In the genomic region with DNA sequence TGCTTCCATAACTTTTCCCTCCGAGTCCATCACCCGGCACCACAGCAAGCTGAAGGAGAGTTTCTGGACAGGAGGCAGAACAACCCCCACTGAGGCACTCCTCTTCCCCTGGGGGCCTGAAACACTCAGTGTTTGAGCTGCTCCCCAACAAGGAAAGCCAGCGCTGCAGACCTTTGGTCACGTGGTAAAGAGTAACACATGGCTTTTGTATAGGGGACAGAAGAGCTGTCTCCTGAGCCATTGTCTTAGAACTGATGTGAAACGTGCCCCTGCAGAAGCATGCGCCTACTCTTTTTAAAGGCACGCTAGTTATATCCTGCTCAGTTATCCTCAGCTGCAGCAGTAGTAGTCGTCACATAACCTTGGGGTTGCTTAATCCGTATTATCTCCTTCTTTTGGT, we compare ENCODE assay signal across 19 mouse cellular contexts. TPM values are rescaled to one million over a fixed set of nuclear protein-coding genes. Genes with fewer than 3 reads are reported as not detected.
DNase-seq lines count a peak whose midpoint lies in the region; ATAC-seq and TF ChIP-seq lines count a peak whose summit lies in the region.
"Had no signal": no experiment of that assay in that cellular context is flagged by ENCODE, and none has a peak within 500 bp of the region (broad histone marks: within the 10 kb centered on the region; RNA-seq: fewer than 3 reads in every experiment).

No protein-coding gene starts in this region.

- ATAC-seq in forebrain, postnatal 0 days, result no peak
- no peak for ATAC-seq in hindbrain, embryonic 16.5 days
- ATAC-seq: forebrain, embryonic 14.5 days had no signal

- H3K4me1 ChIP-seq in forebrain, embryonic 10.5 days, result peaks cover 52% of the 10 kb centered on the region
- H3K4me1 ChIP-seq in forebrain, postnatal 0 days (ENCODE audit: insufficient read depth), result no peaks in the 10 kb centered on the region
- H3K4me1 ChIP-seq in hindbrain, embryonic 10.5 days (replicated peaks), result peaks cover 25% of the 10 kb centered on the region
- no peaks in the 10 kb centered on the region for H3K4me1 ChIP-seq in hindbrain, embryonic 16.5 days (ENCODE audit: control insufficient read depth, insufficient read depth, low read depth, low read length)

- peaks cover 30% of the 10 kb centered on the region for H3K36me3 ChIP-seq in forebrain, embryonic 10.5 days (replicated peaks)
- no peaks in the 10 kb centered on the region for H3K36me3 ChIP-seq in forebrain, postnatal 0 days (ENCODE audit: insufficient read depth)
- H3K36me3 ChIP-seq in hindbrain, embryonic 10.5 days, result peaks cover 15% of the 10 kb centered on the region
- no peaks in the 10 kb centered on the region for H3K36me3 ChIP-seq in hindbrain, embryonic 16.5 days (ENCODE audit: control insufficient read depth, insufficient read depth, low read length)
- H3K36me3 ChIP-seq: embryonic facial prominence, embryonic 12.5 days; limb, embryonic 12.5 days had no signal

- no peak overlapping the region for H3K9ac ChIP-seq in forebrain, postnatal 0 days
- no peak overlapping the region for H3K9ac ChIP-seq in hindbrain, embryonic 16.5 days (ENCODE audit: low read depth, low read length)
- H3K9ac ChIP-seq: embryonic facial prominence, embryonic 12.5 days; limb, embryonic 12.5 days had no signal

- H3K27ac ChIP-seq in forebrain, embryonic 10.5 days, result peak overlapping the region; percentile 78; the same call in 1 of the 2 replicates
- no peak overlapping the region for H3K27ac ChIP-seq in forebrain, postnatal 0 days (ENCODE audit: low read depth, low read length)
- H3K27ac ChIP-seq in hindbrain, embryonic 10.5 days, result peak overlapping the region; percentile 40; the same call in 1 of the 2 replicates
- H3K27ac ChIP-seq in hindbrain, embryonic 16.5 days (ENCODE audit: low read depth, low read length), result no peak overlapping the region
- H3K27ac ChIP-seq: embryonic facial prominence, embryonic 12.5 days; limb, embryonic 12.5 days had no signal

- DNase-seq in forebrain, embryonic 10.5 days (ENCODE audit: extremely low spot score, low spot score), result no peak
- no peak for DNase-seq in forebrain, postnatal 0 days
- DNase-seq in hindbrain, embryonic 10.5 days (ENCODE audit: low spot score), result peak; percentile 23
- DNase-seq in R1 (ENCODE audit: low read depth, low spot score), result peak; percentile 59
- DNase-seq in retina, embryonic 14.5 days (ENCODE audit: low spot score), result peak; percentile 37
- DNase-seq in urinary bladder, postnatal 14 days (ENCODE audit: low spot score), result no peak
- DNase-seq: adrenal gland, postnatal 25 days; B cell, adult 2 months; cerebellum, adult 9-11 months; gastrocnemius, postnatal 10 days; kidney, postnatal 14 days; lung, postnatal 14 days; right cerebral cortex, postnatal 25 days; thymus, postnatal 25 days had no signal

- TF ChIP-seq CTCF in forebrain, postnatal 0 days (IDR thresholded peaks at IDR 0.05; ENCODE audit: low read depth), result no peak

- H3K4me2 ChIP-seq in forebrain, postnatal 0 days (ENCODE audit: low read depth), result no peak overlapping the region
- no peak overlapping the region for H3K4me2 ChIP-seq in hindbrain, embryonic 16.5 days (ENCODE audit: low read length)
- H3K4me2 ChIP-seq: embryonic facial prominence, embryonic 12.5 days; limb, embryonic 12.5 days had no signal

- no peak overlapping the region for H3K4me3 ChIP-seq in forebrain, embryonic 10.5 days
- H3K4me3 ChIP-seq in forebrain, postnatal 0 days (ENCODE audit: low read depth, low read length), result no peak overlapping the region
- H3K4me3 ChIP-seq in hindbrain, embryonic 10.5 days, result peak overlapping the region; percentile 11; the same call in 1 of the 2 replicates
- no peak overlapping the region for H3K4me3 ChIP-seq in hindbrain, embryonic 16.5 days (ENCODE audit: low read length)
- H3K4me3 ChIP-seq: embryonic facial prominence, embryonic 12.5 days; limb, embryonic 12.5 days had no signal

- peaks cover 4% of the 10 kb centered on the region; the same call in 1 of the 2 replicates for H3K9me3 ChIP-seq in forebrain, embryonic 10.5 days
- no peaks in the 10 kb centered on the region for H3K9me3 ChIP-seq in forebrain, postnatal 0 days (ENCODE audit: low read length)
- no peaks in the 10 kb centered on the region for H3K9me3 ChIP-seq in hindbrain, embryonic 10.5 days
- H3K9me3 ChIP-seq in hindbrain, embryonic 16.5 days (ENCODE audit: control insufficient read depth, low read length), result peaks cover 2% of the 10 kb centered on the region; the same call in 1 of the 2 replicates
- H3K9me3 ChIP-seq: embryonic facial prominence, embryonic 12.5 days had no signal

- 52% methylated on average over 9 of the region's 9 CpGs for WGBS in forebrain, embryonic 10.5 days
- WGBS in forebrain, postnatal 0 days, result 39% methylated on average over 9 of the region's 9 CpGs
- 40% methylated on average over 9 of the region's 9 CpGs for WGBS in hindbrain, embryonic 10.5 days
- 30% methylated on average over 9 of the region's 9 CpGs for WGBS in hindbrain, embryonic 16.5 days

- no peaks in the 10 kb centered on the region for H3K27me3 ChIP-seq in forebrain, embryonic 10.5 days (ENCODE audit: poor library complexity, severe bottlenecking)
- H3K27me3 ChIP-seq in forebrain, postnatal 0 days (ENCODE audit: insufficient read depth, low read length), result no peaks in the 10 kb centered on the region
- H3K27me3 ChIP-seq in hindbrain, embryonic 10.5 days (ENCODE audit: insufficient read depth, poor library complexity, severe bottlenecking), result no peaks in the 10 kb centered on the region
- H3K27me3 ChIP-seq in hindbrain, embryonic 16.5 days (replicated peaks; ENCODE audit: control insufficient read depth, insufficient read depth, low read length), result no peaks in the 10 kb centered on the region
- H3K27me3 ChIP-seq: embryonic facial prominence, embryonic 12.5 days; limb, embryonic 12.5 days had no signal

RNA-seq across cellular contexts. Expression of gene Pawr, which starts 32.0 kb away (rescaled TPM):
- 12.7 and 14.7 TPM in 2 replicates for polyA plus RNA-seq in forebrain, embryonic 10.5 days (2016; fragmentation: Nextera tagmentation; extraction: Ambion mirVana)
- 2.7 and 5.0 TPM in 2 replicates for total RNA-seq in forebrain, postnatal 0 days (2014; rRNA removed)
- polyA plus RNA-seq in forebrain, postnatal 0 days (2015; fragmentation: Nextera tagmentation; extraction: Ambion mirVana), result 2.2 and 3.0 TPM in 2 replicates
- polyA plus RNA-seq in hindbrain, embryonic 10.5 days (2016; fragmentation: Nextera tagmentation; extraction: Ambion mirVana), result 10.5 and 11.0 TPM in 2 replicates
- polyA plus RNA-seq in hindbrain, embryonic 16.5 days (2015; fragmentation: Nextera tagmentation; extraction: Ambion mirVana), result 2.3 and 2.8 TPM in 2 replicates
- total RNA-seq: megakaryocyte-erythroid progenitor cell, adult 5-6 weeks had no signal

Comparison
In these comparisons a context has a peak if more than half of its experiments do, and no peak if none do; other contexts are left out.
1. H3K27ac ChIP-seq: peak in forebrain, embryonic 10.5 days (single experiment) and hindbrain, embryonic 10.5 days (single experiment); none in forebrain, postnatal 0 days (single experiment) and hindbrain, embryonic 16.5 days (single experiment).
2. DNase-seq: peak in hindbrain, embryonic 10.5 days (single experiment), R1 (single experiment) and retina, embryonic 14.5 days (single experiment); none in forebrain, embryonic 10.5 days (single experiment), forebrain, postnatal 0 days (single experiment) and urinary bladder, postnatal 14 days (single experiment).